Mouse (Mus musculus) MEL (cell line): ENCODE measurements around the gene Pacsin2. TPM values are rescaled to one million over a fixed set of nuclear protein-coding genes. Genes with fewer than 3 reads are reported as not detected.

Experiments used
- DNase-seq: peaks from one replicate; pipeline ENCODE4 v3.0.0; 2011; ENCODE audit warnings: low read depth, low spot score
- H3K27ac ChIP-seq: 2 replicates; pipeline ENCODE4 v1.5.1; 2012; ENCODE audit warnings: low read depth, mild to moderate bottlenecking, control low read depth, low read length, moderate library complexity; ENCODE audit not compliant: control insufficient read depth
- H3K27me3 ChIP-seq, 2 experiments: fragments of 150-350 bp in 1 of 2; sonication (generic) in 1 of 2; 2 replicates each; pipeline ENCODE4 v1.6.1; 2012; ENCODE audit warnings: low read length in 2 of 2, mild to moderate bottlenecking in 2 of 2, improper control_type of control experiment in 1 of 2, moderate library complexity in 1 of 2; ENCODE audit not compliant: insufficient read depth in 2 of 2, control insufficient read depth in 1 of 2
- H3K36me3 ChIP-seq, 2 experiments: 2 replicates each; pipeline ENCODE4 v1.6.1; 2012 to 2014; ENCODE audit warnings: low read length in 2 of 2, improper control_type of control experiment in 1 of 2, inconsistent platforms in 1 of 2, mild to moderate bottlenecking in 1 of 2; ENCODE audit not compliant: insufficient read depth in 2 of 2, control insufficient read depth in 1 of 2
- H3K4me1 ChIP-seq, 2 experiments: fragments of 150-350 bp in 1 of 2; sonication (generic) in 1 of 2; 2 replicates each; pipeline ENCODE4 v1.6.1; 2012; ENCODE audit warnings: low read length in 2 of 2, improper control_type of control experiment in 1 of 2, mild to moderate bottlenecking in 1 of 2; ENCODE audit not compliant: insufficient read depth in 2 of 2, control insufficient read depth in 1 of 2
- H3K4me3 ChIP-seq, 2 experiments: fragments of 150-350 bp in 1 of 2; sonication (generic) in 1 of 2; 2 replicates each; pipeline ENCODE4 v1.5.1; 2012; ENCODE audit warnings: low read depth in 2 of 2, low read length in 2 of 2, mild to moderate bottlenecking in 2 of 2, moderate library complexity in 2 of 2, control low read depth in 1 of 2, improper control_type of control experiment in 1 of 2; ENCODE audit not compliant: control insufficient read depth in 1 of 2, insufficient read depth in 1 of 2
- H3K79me2 ChIP-seq: 2 replicates; pipeline ENCODE4 v1.6.1; 2012; ENCODE audit warnings: mild to moderate bottlenecking, low read length, moderate library complexity; ENCODE audit not compliant: control insufficient read depth, poor library complexity, insufficient read depth
- H3K9ac ChIP-seq: 2 replicates; pipeline ENCODE4 v1.6.1; 2012; ENCODE audit warnings: low read depth, mild to moderate bottlenecking, control low read depth, low read length, moderate library complexity; ENCODE audit not compliant: control insufficient read depth, poor library complexity, severe bottlenecking
- H3K9me3 ChIP-seq: fragments of 150-350 bp; sonication (generic); replicated peaks from 2 replicates; pipeline ENCODE4 v1.6.1; 2012; ENCODE audit warnings: mild to moderate bottlenecking, low read length, improper control_type of control experiment, moderate library complexity; ENCODE audit not compliant: insufficient read depth
- E2F4 ChIP-seq: IDR thresholded peaks from 2 replicates; pipeline ENCODE4 v1.6.1; 2011; ENCODE audit warnings: low read depth, low read length, improper control_type of control experiment, borderline replicate concordance
- EP300 ChIP-seq, 2 experiments: IDR thresholded peaks; 2 replicates each; pipeline ENCODE4 v1.6.1; 2011; ENCODE audit warnings: improper control_type of control experiment in 2 of 2, low read length in 2 of 2, low read depth in 1 of 2, mild to moderate bottlenecking in 1 of 2
- GABPA ChIP-seq: IDR thresholded peaks from 2 replicates; pipeline ENCODE4 v1.6.1; 2012; ENCODE audit warnings: low read depth, mild to moderate bottlenecking, inconsistent platforms, low read length, improper control_type of control experiment, moderate library complexity
- GATA1 ChIP-seq: IDR thresholded peaks from 2 replicates; pipeline ENCODE4 v1.6.1; 2011; ENCODE audit warnings: low read depth, low read length, improper control_type of control experiment
- HCFC1 ChIP-seq: IDR thresholded peaks from 2 replicates; pipeline ENCODE4 v1.6.1; 2012; ENCODE audit warnings: low read depth, mild to moderate bottlenecking, inconsistent platforms, low read length, improper control_type of control experiment, moderate library complexity
- MAFK ChIP-seq: IDR thresholded peaks from 2 replicates; pipeline ENCODE4 v1.6.1; 2011; ENCODE audit warnings: low read depth, mild to moderate bottlenecking, low read length, improper control_type of control experiment, borderline replicate concordance
- MEF2A ChIP-seq: IDR thresholded peaks from 2 replicates; pipeline ENCODE4 v1.6.1; 2014; ENCODE audit warnings: low read depth, mild to moderate bottlenecking, inconsistent platforms, low read length, improper control_type of control experiment; ENCODE audit not compliant: poor library complexity, insufficient replicate concordance, severe bottlenecking; ENCODE audit errors: extremely low read depth
- MXI1 ChIP-seq: IDR thresholded peaks from 2 replicates; pipeline ENCODE4 v1.6.1; 2011; ENCODE audit warnings: mild to moderate bottlenecking, low read depth, low read length, improper control_type of control experiment
- MYB ChIP-seq: IDR thresholded peaks from 2 replicates; pipeline ENCODE4 v1.6.1; 2011; ENCODE audit warnings: mild to moderate bottlenecking, low read depth, low read length, improper control_type of control experiment
- MYC ChIP-seq: IDR thresholded peaks from 2 replicates; pipeline ENCODE4 v1.6.1; 2011; ENCODE audit warnings: low read depth, mild to moderate bottlenecking, low read length, improper control_type of control experiment, moderate library complexity
- NELFE ChIP-seq: IDR thresholded peaks from 2 replicates; pipeline ENCODE4 v1.6.1; 2011; ENCODE audit warnings: low read depth, low read length, improper control_type of control experiment
- NRF1 ChIP-seq: IDR thresholded peaks from 2 replicates; pipeline ENCODE4 v1.6.1; 2014; ENCODE audit warnings: low read depth, mild to moderate bottlenecking, inconsistent platforms, low read length, improper control_type of control experiment, moderate library complexity; ENCODE audit not compliant: poor library complexity, insufficient read depth, severe bottlenecking
- TAL1 ChIP-seq: IDR thresholded peaks from 2 replicates; pipeline ENCODE4 v1.6.1; 2012; ENCODE audit warnings: mild to moderate bottlenecking, inconsistent platforms, low read length, moderate library complexity, mixed read lengths
- TCF12 ChIP-seq: IDR thresholded peaks from 2 replicates; pipeline ENCODE4 v1.6.1; 2014; ENCODE audit warnings: low read depth, mild to moderate bottlenecking, inconsistent platforms, low read length, improper control_type of control experiment, moderate library complexity
- UBTF ChIP-seq: IDR thresholded peaks from 2 replicates; pipeline ENCODE4 v1.6.1; 2012; ENCODE audit warnings: low read depth, mild to moderate bottlenecking, inconsistent platforms, low read length, improper control_type of control experiment, moderate library complexity, borderline replicate concordance; ENCODE audit not compliant: insufficient read depth
- ZNF384 ChIP-seq: IDR thresholded peaks from 2 replicates; pipeline ENCODE4 v1.6.1; 2012; ENCODE audit warnings: low read depth, mild to moderate bottlenecking, inconsistent platforms, low read length, improper control_type of control experiment
- polyA plus RNA-seq, 2 experiments: library from polyadenylated mRNA; stranded (reverse) in 1 of 2; unstranded in 1 of 2; fragments of >175 nt in 1 of 2; fragments of >200 nt in 1 of 2; gene quantifications; 2 replicates each; pipeline versions ENCODE4 v1.2.1 to v1.2.4; 2012; ENCODE audit warnings: low replicate concordance in 2 of 2, low read depth in 1 of 2; ENCODE audit not compliant: insufficient read length in 2 of 2, insufficient read depth in 1 of 2, missing spikeins in 1 of 2
- total RNA-seq: library from RNA; depleted of rRNA; stranded (reverse); fragments of 300-350 nt; gene quantifications from 2 replicates; pipeline ENCODE4 v1.2.3, GENCODE M21; 2012

Pacsin2 gene
- total and polyA plus RNA-seq, 3 experiments, result 58.7 to 425 (median 103) TPM

- no peak overlapping the region for H3K4me3 ChIP-seq
- 0 out of 4 replicates have a peak, but pooled peaks cover 0 to 7% of the 10 kb centered on the region in 2 experiments for H3K4me1 ChIP-seq
- H3K27me3 ChIP-seq, result no peaks in the 10 kb centered on the region
- no peaks in the 10 kb centered on the region for H3K9me3 ChIP-seq
- TF ChIP-seq ZNF384 (no peak), MYB (no peak), UBTF (no peak), HCFC1 (no peak), GATA1 (no peak), GABPA (no peak)
- peaks cover 0 to 5% of the 10 kb centered on the region in 2 experiments; a peak in 3 of 4 replicates for H3K36me3 ChIP-seq
- no peak for DNase-seq
- H3K79me2 ChIP-seq, result peaks cover 12% of the 10 kb centered on the region
- no peak overlapping the region for H3K27ac ChIP-seq
- no peak overlapping the region for H3K9ac ChIP-seq
Measured at GRCm38 (mm10) chr15:83408692-83409442, 55.5 kb downstream of the Pacsin2 start.

GRCm38 (mm10) chr15:83408216-83408615 is 56.2 kb downstream of the Pacsin2 start:
- H3K9me3 ChIP-seq, result no peaks in the 10 kb centered on the region
- H3K9ac ChIP-seq, result no peak overlapping the region
- TF ChIP-seq TCF12 (no peak), ZNF384 (no peak), NRF1 (no peak), MEF2A (no peak), GABPA (no peak), EP300 (IDR thresholded peaks at IDR 0.05; ENCODE audit: low read depth in 1 of 2, low read length in 2 of 2) (no peak), MYC (no peak), NELFE (no peak), MAFK (no peak), MXI1 (no peak), E2F4 (no peak), TAL1 (no peak)
- DNase-seq, result peak; percentile 48
- no peak overlapping the region for H3K4me3 ChIP-seq
- H3K36me3 ChIP-seq, result peaks cover 0 to 5% of the 10 kb centered on the region in 2 experiments; a peak in 3 of 4 replicates
- H3K27me3 ChIP-seq, result no peaks in the 10 kb centered on the region
- H3K4me1 ChIP-seq, result 0 out of 4 replicates have a peak, but pooled peaks cover 0 to 8% of the 10 kb centered on the region in 2 experiments
- H3K27ac ChIP-seq, result no peak overlapping the region
- peaks cover 9% of the 10 kb centered on the region; the same call in 1 of the 2 replicates for H3K79me2 ChIP-seq
